Mouse (Mus musculus) kidney, adult 18-20 months (tissue): ENCODE data around the gene Nt5m.

ENCODE experiments used
- DNase-seq: peaks from one replicate; pipeline ENCODE4 v3.0.0; 2021

Gene Nt5m

GRCm38 (mm10) chr11:59906521-59907123 is 67.4 kb downstream of the Nt5m start:
- no peak for DNase-seq

DNA sequence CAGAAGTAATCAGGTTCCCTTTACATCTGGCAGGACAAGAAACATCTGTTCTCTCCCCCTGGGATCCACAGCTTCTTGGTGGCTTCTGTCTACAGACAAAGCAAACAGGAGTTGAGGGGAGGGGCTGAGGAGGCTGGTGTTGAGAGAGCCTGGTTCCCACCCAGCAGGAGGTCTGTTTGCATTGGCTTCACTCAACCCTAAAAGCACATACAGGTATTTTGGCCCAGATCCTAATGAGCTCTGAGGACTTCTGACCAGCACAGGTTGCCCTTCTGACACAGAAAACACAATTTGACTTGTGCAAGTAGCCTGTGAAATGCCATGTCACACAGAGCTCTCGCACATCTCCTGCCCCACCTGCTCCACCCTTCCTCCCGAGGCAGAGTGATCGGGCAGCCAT is 69.2 kb downstream of the Nt5m start:
- peak; percentile 56 for DNase-seq

- no peak for DNase-seq
Observed at GRCm38 (mm10) chr11:59910586-59910985, 71.3 kb downstream of the Nt5m start.

DNA sequence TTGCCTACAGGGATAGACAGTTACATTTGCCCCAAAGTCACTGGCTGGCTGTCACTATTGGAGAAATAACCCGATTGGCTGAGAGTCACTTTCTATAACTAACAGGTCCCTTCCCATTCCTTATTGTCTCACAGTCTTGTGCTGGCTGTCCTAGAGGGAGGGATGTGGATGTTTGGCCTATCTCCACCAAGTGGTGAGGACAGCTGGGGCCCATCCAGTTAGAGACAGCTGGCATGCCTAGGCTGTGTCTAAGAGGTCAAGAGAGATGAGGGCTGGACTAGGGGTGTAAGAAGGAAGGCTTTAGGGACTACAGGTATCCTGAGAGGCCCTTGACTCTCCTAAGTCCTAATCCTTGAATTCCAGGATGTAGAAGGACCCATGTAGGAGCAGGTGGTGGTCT is 72.3 kb downstream of the Nt5m start:
- no peak for DNase-seq

DNA sequence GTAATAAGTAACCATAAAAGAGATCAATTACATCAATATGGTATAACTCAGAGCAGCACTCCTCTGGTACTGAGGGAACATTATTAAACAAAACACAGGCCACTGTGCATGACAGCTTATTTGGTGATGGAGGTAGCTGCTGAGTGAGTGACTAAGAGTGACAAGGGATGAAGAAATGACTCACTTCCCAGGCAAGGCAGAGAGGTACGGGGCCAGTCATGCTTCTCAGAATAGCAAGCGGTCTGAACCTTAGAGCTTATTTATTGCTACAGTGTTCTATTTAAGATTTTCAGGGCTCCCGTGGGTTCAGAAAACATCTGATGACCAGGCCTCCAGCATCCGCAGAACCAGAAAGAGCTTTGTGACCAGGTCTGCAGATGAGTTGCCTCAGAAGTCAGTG is 74.5 kb downstream of the Nt5m start:
- DNase-seq = no peak

GRCm38 (mm10) chr11:59918014-59918413 is 78.8 kb downstream of the Nt5m start:
- DNase-seq = no peak

DNA sequence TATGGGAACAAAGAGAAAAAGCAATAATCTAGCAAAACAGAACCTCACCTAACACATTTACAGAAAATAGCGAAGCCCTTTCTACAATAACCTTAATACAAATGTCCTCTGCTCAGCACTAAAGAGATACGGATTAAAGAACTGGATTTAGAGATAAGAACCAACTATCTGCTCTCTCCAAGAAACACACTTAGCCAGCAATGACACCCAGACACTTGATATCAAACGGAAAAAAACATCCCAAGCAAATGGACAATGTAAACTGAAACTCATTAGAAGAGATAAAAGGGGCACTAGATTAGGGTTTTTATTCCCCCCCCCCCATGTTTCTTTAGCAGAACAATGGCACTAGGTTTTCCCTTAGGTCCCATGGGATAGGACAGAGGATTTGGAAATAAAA is 80.2 kb downstream of the Nt5m start:
- DNase-seq = no peak

GRCm38 (mm10) chr11:59920331-59920730 is 81.1 kb downstream of the Nt5m start:
- no peak for DNase-seq

GRCm38 (mm10) chr11:59921265-59921664 is 82.0 kb downstream of the Nt5m start:
- peak; percentile 75 for DNase-seq

DNA sequence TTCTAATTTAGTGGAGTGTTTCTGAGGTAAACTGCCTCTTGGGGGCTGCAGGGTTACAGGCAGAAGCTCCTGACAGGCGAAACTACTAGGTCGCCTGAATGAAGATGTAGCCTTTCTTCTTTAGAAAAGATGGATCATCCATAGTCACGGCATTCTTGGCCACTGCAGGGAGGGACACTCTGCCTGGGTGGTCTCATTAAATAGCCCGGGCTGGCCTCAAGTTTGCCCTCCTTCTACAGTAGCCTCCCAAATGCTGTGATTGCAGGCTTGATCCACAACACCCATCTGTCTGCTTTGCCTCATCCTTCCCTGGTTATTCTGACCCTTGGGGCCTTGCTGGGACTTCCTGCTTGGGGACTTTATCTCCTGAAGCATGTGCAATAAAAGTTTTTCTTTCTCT is 90.8 kb downstream of the Nt5m start:
- DNase-seq = no peak
